ENCODE assay signal across 25 mouse cellular contexts in genomic region chr10:60797682-60798422, GRCm38 (mm10). TPM values are rescaled to one million over a fixed set of nuclear protein-coding genes. Genes with fewer than 3 reads are reported as not detected.
A peak's percentile ranks its signal among the peaks of the same experiment; 100 is the strongest.
DNase-seq lines count a peak whose midpoint lies in the region; ATAC-seq and TF ChIP-seq lines count a peak whose summit lies in the region.
"Had no signal": no experiment of that assay in that cellular context is flagged by ENCODE, and none has a peak within 500 bp of the region (broad histone marks: within the 10 kb centered on the region; RNA-seq: fewer than 3 reads in every experiment).

No protein-coding gene starts in this region.

- peaks cover 98% of the 10 kb centered on the region for H3K4me1 ChIP-seq in heart, embryonic 10.5 days
- peaks cover 57% of the 10 kb centered on the region for H3K4me1 ChIP-seq in kidney, postnatal 0 days (replicated peaks; ENCODE audit: insufficient read depth, low read length)
- H3K4me1 ChIP-seq: megakaryocyte, embryonic 14.5 days had no signal

- intact Hi-C loops in heart, postnatal 10 days (cut with DNase I) = no loop called here

- no peak overlapping the region for H3K4me3 ChIP-seq in heart, embryonic 10.5 days
- no peak overlapping the region for H3K4me3 ChIP-seq in kidney, postnatal 0 days (replicated peaks; ENCODE audit: low read depth, low read length)
- H3K4me3 ChIP-seq: embryonic facial prominence, embryonic 12.5 days; forebrain, embryonic 15.5 days; hindbrain, embryonic 12.5 days; liver, embryonic 15.5 days; lung, embryonic 15.5 days; megakaryocyte, embryonic 14.5 days; midbrain, embryonic 13.5 days had no signal

- no peak for DNase-seq in heart, embryonic 10.5 days (ENCODE audit: low spot score)
- DNase-seq in heart, postnatal 10 days = no peak
- DNase-seq in kidney, postnatal 0 days (ENCODE audit: low spot score) = no peak
- no peak for DNase-seq in kidney, adult 18-20 months
- peak; percentile 58 for DNase-seq in fat pad, adult 2 months (ENCODE audit: extremely low read depth, low read depth, low spot score)
- DNase-seq in spleen, adult 18-20 months = no peak
- no peak for DNase-seq in thymus, postnatal 0 days (ENCODE audit: low spot score)
- DNase-seq: adrenal gland, adult 2 months; B cell, adult 2 months; heart, postnatal 14 days; kidney, adult 8-10 months; kidney, postnatal 14 days; layer of hippocampus, postnatal 36 days; liver; lung, postnatal 36 days; thymus, postnatal 14 days had no signal

- H3K4me2 ChIP-seq in kidney, postnatal 0 days (ENCODE audit: low read length) = no peak overlapping the region
- H3K4me2 ChIP-seq: embryonic facial prominence, embryonic 12.5 days; forebrain, embryonic 15.5 days; hindbrain, embryonic 12.5 days; liver, embryonic 15.5 days; lung, embryonic 15.5 days; midbrain, embryonic 13.5 days had no signal

- no peak for ATAC-seq in kidney, postnatal 0 days (replicated peaks; ENCODE audit: low FRiP score, low read depth)
- ATAC-seq: forebrain, embryonic 15.5 days; midbrain, embryonic 13.5 days had no signal

- H3K27ac ChIP-seq in heart, embryonic 10.5 days = peak overlapping the region; percentile 81
- no peak overlapping the region for H3K27ac ChIP-seq in kidney, postnatal 0 days
- H3K27ac ChIP-seq: embryonic facial prominence, embryonic 12.5 days; forebrain, embryonic 15.5 days; hindbrain, embryonic 12.5 days; liver, embryonic 15.5 days; lung, embryonic 15.5 days; midbrain, embryonic 13.5 days had no signal

- 71% methylated on average over 14 of the region's 14 CpGs for WGBS in heart, embryonic 10.5 days
- WGBS in kidney, postnatal 0 days = 76% methylated on average over 14 of the region's 14 CpGs

- H3K27me3 ChIP-seq in heart, embryonic 10.5 days (ENCODE audit: insufficient read depth, poor library complexity, severe bottlenecking) = no peaks in the 10 kb centered on the region
- H3K27me3 ChIP-seq in kidney, postnatal 0 days (ENCODE audit: insufficient read depth, low read length) = no peaks in the 10 kb centered on the region
- H3K27me3 ChIP-seq: forebrain, embryonic 15.5 days; lung, embryonic 15.5 days had no signal

- H3K9me3 ChIP-seq in heart, embryonic 10.5 days = no peaks in the 10 kb centered on the region
- H3K9me3 ChIP-seq in kidney, postnatal 0 days (replicated peaks; ENCODE audit: low read length) = no peaks in the 10 kb centered on the region
- H3K9me3 ChIP-seq: embryonic facial prominence, embryonic 12.5 days; forebrain, embryonic 15.5 days; hindbrain, embryonic 12.5 days; liver, embryonic 15.5 days; lung, embryonic 15.5 days; megakaryocyte, embryonic 14.5 days; midbrain, embryonic 13.5 days had no signal

- H3K36me3 ChIP-seq in heart, embryonic 10.5 days = peaks cover 5% of the 10 kb centered on the region; the same call in 1 of the 2 replicates
- no peaks in the 10 kb centered on the region for H3K36me3 ChIP-seq in kidney, postnatal 0 days (ENCODE audit: insufficient read depth, low read length)
- H3K36me3 ChIP-seq: embryonic facial prominence, embryonic 12.5 days; forebrain, embryonic 15.5 days; hindbrain, embryonic 12.5 days; liver, embryonic 15.5 days; lung, embryonic 15.5 days; midbrain, embryonic 13.5 days had no signal

- no peak overlapping the region for H3K9ac ChIP-seq in kidney, postnatal 0 days (ENCODE audit: low read depth, low read length)
- H3K9ac ChIP-seq: embryonic facial prominence, embryonic 12.5 days; forebrain, embryonic 15.5 days; hindbrain, embryonic 12.5 days; liver, embryonic 15.5 days; lung, embryonic 15.5 days; midbrain, embryonic 13.5 days had no signal

- 0 out of 2 replicates have a peak, but pooled peaks have one; percentile 5 for TF ChIP-seq CTCF in kidney, postnatal 0 days (IDR thresholded peaks at IDR 0.05; ENCODE audit: low read depth)

RNA-seq across cellular contexts. Expression of gene Unc5b, which starts 33.5 kb away (rescaled TPM):
- 17.9 and 18.8 TPM in 2 replicates for polyA plus RNA-seq in heart, embryonic 10.5 days (2016; fragmentation: Nextera tagmentation; extraction: Ambion mirVana)
- total RNA-seq in heart, postnatal 10 days (2021) = 10 to 100 TPM; 35.3 to 47.0 TPM
- polyA plus RNA-seq in kidney, postnatal 0 days (2015; fragmentation: Nextera tagmentation; extraction: Ambion mirVana) = 7.8 TPM in 2 replicates
- polyA plus RNA-seq in thymus, postnatal 0 days (2015; fragmentation: Nextera tagmentation; extraction: Ambion mirVana) = 0.68 and 0.70 TPM in 2 replicates
- total RNA-seq: granulocyte monocyte progenitor cell, adult 5-6 weeks; MEL had no signal

RNA-seq across cellular contexts. Expression of gene Slc29a3, which starts 45.3 kb away (rescaled TPM):
- polyA plus RNA-seq in heart, embryonic 10.5 days (2016; fragmentation: Nextera tagmentation; extraction: Ambion mirVana) = 5.7 and 6.3 TPM in 2 replicates
- total RNA-seq in heart, postnatal 10 days (2021) = 1 to 10 TPM; 6.8 to 7.7 TPM
- 17.8 and 19.6 TPM in 2 replicates for polyA plus RNA-seq in kidney, postnatal 0 days (2015; fragmentation: Nextera tagmentation; extraction: Ambion mirVana)
- polyA plus RNA-seq in thymus, postnatal 0 days (2015; fragmentation: Nextera tagmentation; extraction: Ambion mirVana) = 21.9 and 22.5 TPM in 2 replicates
